Comparison of ENCODE assay signal across 8 mouse cellular contexts in the genomic region with DNA sequence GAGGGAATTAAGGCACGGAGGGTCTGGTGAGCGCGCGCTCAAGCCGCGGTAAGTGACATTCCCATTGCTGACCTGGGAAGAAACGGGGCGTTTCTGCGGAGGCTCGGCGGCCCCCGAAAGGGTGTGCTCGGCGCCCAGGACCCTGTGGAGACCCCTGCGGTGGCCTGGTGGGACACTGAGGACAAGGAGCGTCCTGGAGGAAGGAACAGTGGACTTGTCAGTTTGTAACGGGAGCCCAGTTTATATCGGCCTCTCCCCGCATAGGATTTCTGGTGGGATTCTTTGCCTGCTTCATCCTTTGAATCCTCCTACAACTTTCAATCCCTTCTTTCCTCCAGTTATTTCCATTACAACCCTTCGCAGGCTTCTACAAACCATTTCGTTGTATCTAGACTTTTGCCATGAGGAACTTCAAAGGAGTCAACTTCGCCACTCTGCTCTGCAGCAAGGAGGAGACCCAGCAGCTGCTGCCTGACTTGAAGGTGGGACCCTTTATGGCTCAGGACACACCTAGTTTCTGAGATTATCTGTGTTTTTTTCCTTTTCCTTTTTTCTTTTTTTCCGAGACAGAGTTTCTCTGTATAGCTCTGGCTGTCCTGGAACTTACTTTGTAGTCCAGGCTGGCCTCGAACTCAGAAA. TPM values are rescaled to one million over a fixed set of nuclear protein-coding genes. Genes with fewer than 3 reads are reported as not detected.
DNase-seq lines count a peak whose midpoint lies in the region; ATAC-seq and TF ChIP-seq lines count a peak whose summit lies in the region.

No protein-coding gene starts in this region.

- H3K27ac ChIP-seq in kidney, adult 2 months (ENCODE audit: insufficient read depth, low read depth, low read length): no peak overlapping the region
- H3K27ac ChIP-seq in hindbrain, embryonic 13.5 days: no peak overlapping the region
- no peak overlapping the region for H3K27ac ChIP-seq in midbrain, embryonic 13.5 days

- H3K9ac ChIP-seq in hindbrain, embryonic 13.5 days: peak overlapping the region; percentile 58; the same call in 1 of the 2 replicates
- H3K9ac ChIP-seq in midbrain, embryonic 13.5 days (replicated peaks): peak overlapping the region; percentile 49; the same call in 1 of the 2 replicates

- H3K27me3 ChIP-seq in kidney, adult 2 months (replicated peaks; ENCODE audit: control insufficient read depth, insufficient read depth, low read length): no peaks in the 10 kb centered on the region
- no peaks in the 10 kb centered on the region for H3K27me3 ChIP-seq in hindbrain, embryonic 13.5 days
- H3K27me3 ChIP-seq in midbrain, embryonic 13.5 days: no peaks in the 10 kb centered on the region

- 7% methylated on average over 24 of the region's 24 CpGs for WGBS in kidney, adult 2 months
- WGBS in hindbrain, embryonic 13.5 days: 5% methylated on average over 24 of the region's 24 CpGs
- 5% methylated on average over 24 of the region's 24 CpGs for WGBS in midbrain, embryonic 13.5 days

- no peaks in the 10 kb centered on the region for H3K9me3 ChIP-seq in hindbrain, embryonic 13.5 days
- no peaks in the 10 kb centered on the region for H3K9me3 ChIP-seq in midbrain, embryonic 13.5 days

- H3K4me2 ChIP-seq in hindbrain, embryonic 13.5 days: peak overlapping the region; percentile 94
- H3K4me2 ChIP-seq in midbrain, embryonic 13.5 days (replicated peaks): peak overlapping the region; percentile 88

- no peaks in the 10 kb centered on the region for H3K36me3 ChIP-seq in kidney, adult 2 months (ENCODE audit: control insufficient read depth, insufficient read depth, low read length)
- H3K36me3 ChIP-seq in hindbrain, embryonic 13.5 days: peaks cover 10% of the 10 kb centered on the region; the same call in 1 of the 2 replicates
- peaks cover 24% of the 10 kb centered on the region for H3K36me3 ChIP-seq in midbrain, embryonic 13.5 days

- TF ChIP-seq POLR2A in kidney, adult 2 months (IDR thresholded peaks at IDR 0.05; ENCODE audit: low read depth, low read length): no peak

- H3K4me3 ChIP-seq in kidney, adult 2 months (ENCODE audit: insufficient read depth, low read depth, low read length): peak overlapping the region; percentile 76
- H3K4me3 ChIP-seq in hindbrain, embryonic 13.5 days: peak overlapping the region; percentile 54
- H3K4me3 ChIP-seq in midbrain, embryonic 13.5 days (replicated peaks): peak overlapping the region; percentile 54

- no peak for DNase-seq in kidney, adult 2 months
- no peak for DNase-seq in kidney, adult 8-10 months
- DNase-seq in MN1 (ENCODE audit: low spot score): peak; percentile 23
- no peak for DNase-seq in embryo, embryonic 10 days (ENCODE audit: low spot score)
- DNase-seq in urinary bladder, adult 2 months (ENCODE audit: low spot score): no peak

- peaks cover 3% of the 10 kb centered on the region; the same call in 1 of the 2 replicates for H3K4me1 ChIP-seq in kidney, adult 2 months (ENCODE audit: control insufficient read depth, insufficient read depth, low read length)
- peaks cover 11% of the 10 kb centered on the region for H3K4me1 ChIP-seq in hindbrain, embryonic 13.5 days (replicated peaks)
- H3K4me1 ChIP-seq in midbrain, embryonic 13.5 days (replicated peaks): peaks cover 11% of the 10 kb centered on the region

- peak; percentile 78 for ATAC-seq in hindbrain, embryonic 13.5 days (ENCODE audit: low FRiP score)
- peak; percentile 72 for ATAC-seq in midbrain, embryonic 13.5 days
- no peak for ATAC-seq in CD4-positive, CD25-positive, alpha-beta regulatory T cell, adult 4 months

- TF ChIP-seq CTCF in kidney, adult 2 months (conservative IDR thresholded peaks at IDR 0.05; ENCODE audit: insufficient read depth, insufficient read length, low read depth, low read length): no peak

RNA-seq across cellular contexts. Expression of a gene that starts 0.4 kb away (rescaled TPM):
- polyA plus RNA-seq in kidney, adult 2 months (2012; rRNA removed): 0.45 and 0.53 TPM in 2 replicates
- 7.0 and 7.2 TPM in 2 replicates for polyA plus RNA-seq in hindbrain, embryonic 13.5 days (2015; fragmentation: Nextera tagmentation; extraction: Ambion mirVana)
- 11.0 and 13.3 TPM in 2 replicates for polyA plus RNA-seq in midbrain, embryonic 13.5 days (2015; fragmentation: Nextera tagmentation; extraction: Ambion mirVana)
- 1 to 10 TPM; 1.5 to 6.7 TPM for polyA plus RNA-seq in CD4-positive, CD25-positive, alpha-beta regulatory T cell, adult 4 months (2017; shearing (Covaris generic))
- polyA plus RNA-seq in urinary bladder, adult 2 months (2012; rRNA removed): 1.7 and 1.9 TPM in 2 replicates

RNA-seq across cellular contexts. Expression of a gene that starts 17.2 kb away (rescaled TPM):
- 66.5 and 72.1 TPM in 2 replicates for polyA plus RNA-seq in kidney, adult 2 months (2012; rRNA removed)
- polyA plus RNA-seq in hindbrain, embryonic 13.5 days (2015; fragmentation: Nextera tagmentation; extraction: Ambion mirVana): 54.7 TPM in 2 replicates
- polyA plus RNA-seq in midbrain, embryonic 13.5 days (2015; fragmentation: Nextera tagmentation; extraction: Ambion mirVana): 50.8 and 53.4 TPM in 2 replicates
- polyA plus RNA-seq in CD4-positive, CD25-positive, alpha-beta regulatory T cell, adult 4 months (2017; shearing (Covaris generic)): 10 to 100 TPM; 28.3 to 31.4 TPM
- 62.6 and 64.4 TPM in 2 replicates for polyA plus RNA-seq in urinary bladder, adult 2 months (2012; rRNA removed)

RNA-seq across cellular contexts. Expression of a gene that starts 26.1 kb away (rescaled TPM):
- polyA plus RNA-seq in kidney, adult 2 months (2012; rRNA removed): 0.41 TPM in 2 replicates
- 0.14 and 0.22 TPM in 2 replicates for polyA plus RNA-seq in hindbrain, embryonic 13.5 days (2015; fragmentation: Nextera tagmentation; extraction: Ambion mirVana)
- polyA plus RNA-seq in midbrain, embryonic 13.5 days (2015; fragmentation: Nextera tagmentation; extraction: Ambion mirVana): 0.07 and 0.12 TPM in 2 replicates
- polyA plus RNA-seq in CD4-positive, CD25-positive, alpha-beta regulatory T cell, adult 4 months (2017; shearing (Covaris generic)): not detected
- 0.56 and 0.59 TPM in 2 replicates for polyA plus RNA-seq in urinary bladder, adult 2 months (2012; rRNA removed)

RNA-seq across cellular contexts. Expression of a gene that starts 29.4 kb away (rescaled TPM):
- polyA plus RNA-seq in kidney, adult 2 months (2012; rRNA removed): 141 and 206 TPM in 2 replicates
- polyA plus RNA-seq in hindbrain, embryonic 13.5 days (2015; fragmentation: Nextera tagmentation; extraction: Ambion mirVana): 502 and 514 TPM in 2 replicates
- polyA plus RNA-seq in midbrain, embryonic 13.5 days (2015; fragmentation: Nextera tagmentation; extraction: Ambion mirVana): 472 and 474 TPM in 2 replicates
- polyA plus RNA-seq in CD4-positive, CD25-positive, alpha-beta regulatory T cell, adult 4 months (2017; shearing (Covaris generic)): 1,000 to 10,000 TPM; 1,296 to 1,302 TPM
- polyA plus RNA-seq in urinary bladder, adult 2 months (2012; rRNA removed): 396 and 519 TPM in 2 replicates

RNA-seq across cellular contexts. Expression of a gene that starts 35.0 kb away (rescaled TPM):
- 70.0 and 72.6 TPM in 2 replicates for polyA plus RNA-seq in kidney, adult 2 months (2012; rRNA removed)
- 91.8 and 96.4 TPM in 2 replicates for polyA plus RNA-seq in hindbrain, embryonic 13.5 days (2015; fragmentation: Nextera tagmentation; extraction: Ambion mirVana)
- 93.8 and 105 TPM in 2 replicates for polyA plus RNA-seq in midbrain, embryonic 13.5 days (2015; fragmentation: Nextera tagmentation; extraction: Ambion mirVana)
- 100 to 1,000 TPM; 119 to 124 TPM for polyA plus RNA-seq in CD4-positive, CD25-positive, alpha-beta regulatory T cell, adult 4 months (2017; shearing (Covaris generic))
- 54.1 and 59.1 TPM in 2 replicates for polyA plus RNA-seq in urinary bladder, adult 2 months (2012; rRNA removed)
